Mouse (Mus musculus): ENCODE measurements around the gene Crygd. TPM values are rescaled to one million over a fixed set of nuclear protein-coding genes. Genes with fewer than 3 reads are reported as not detected.

Gene Crygd
- polyA plus RNA-seq (2012) = not detected in 2 replicates

- TF ChIP-seq GATA1 (IDR thresholded peaks at IDR 0.05; ENCODE audit: low read length) = no peak
These were observed at the start of gene Crygd for GRCm38 (mm10) chr1:65063352-65063751. Crygd (minus strand) TSS chr1:65063452.

GRCm38 (mm10) chr1:65112807-65113196 is 49.5 kb upstream of the Crygd start:
- TF ChIP-seq GATA1 (IDR thresholded peaks at IDR 0.05; ENCODE audit: low read length) = no peak

GRCm38 (mm10) chr1:65112031-65112806 is 49.0 kb upstream of the Crygd start:
- no peak for TF ChIP-seq GATA1 (IDR thresholded peaks at IDR 0.05; ENCODE audit: low read length)

- TF ChIP-seq GATA1 (IDR thresholded peaks at IDR 0.05; ENCODE audit: low read length) = no peak
These were observed 46.6 kb upstream of the Crygd start for GRCm38 (mm10) chr1:65109756-65110435.

- no peak for TF ChIP-seq GATA1 (IDR thresholded peaks at IDR 0.05; ENCODE audit: low read length)
These were observed 45.9 kb upstream of the Crygd start for GRCm38 (mm10) chr1:65109196-65109595.

GRCm38 (mm10) chr1:65107654-65108279 is 44.5 kb upstream of the Crygd start:
- TF ChIP-seq GATA1 (IDR thresholded peaks at IDR 0.05; ENCODE audit: low read length) = no peak

- TF ChIP-seq GATA1 (IDR thresholded peaks at IDR 0.05; ENCODE audit: low read length) = no peak
These were observed 40.0 kb upstream of the Crygd start, which contains the start of gene Cryga for GRCm38 (mm10) chr1:65103273-65103672. Cryga (minus strand) TSS chr1:65103373.

GRCm38 (mm10) chr1:65096953-65097352 is 33.7 kb upstream of the Crygd start:
- TF ChIP-seq GATA1 (IDR thresholded peaks at IDR 0.05; ENCODE audit: low read length) = no peak

- no peak for TF ChIP-seq GATA1 (IDR thresholded peaks at IDR 0.05; ENCODE audit: low read length)
These were observed 28.3 kb upstream of the Crygd start for GRCm38 (mm10) chr1:65091566-65091965.

GRCm38 (mm10) chr1:65090370-65090769 is 27.1 kb upstream of the Crygd start:
- TF ChIP-seq GATA1 (IDR thresholded peaks at IDR 0.05; ENCODE audit: low read length) = no peak

- TF ChIP-seq GATA1 (IDR thresholded peaks at IDR 0.05; ENCODE audit: low read length) = no peak
These were observed 25.5 kb upstream of the Crygd start for GRCm38 (mm10) chr1:65088567-65089356.

GRCm38 (mm10) chr1:65082188-65082587 is 18.9 kb upstream of the Crygd start, which contains the start of gene Crygb:
Crygb (minus strand) TSS chr1:65082288.
- TF ChIP-seq GATA1 (IDR thresholded peaks at IDR 0.05; ENCODE audit: low read length) = no peak

- no peak for TF ChIP-seq GATA1 (IDR thresholded peaks at IDR 0.05; ENCODE audit: low read length)
These were observed 12.4 kb upstream of the Crygd start for GRCm38 (mm10) chr1:65075607-65076006.

GRCm38 (mm10) chr1:65073589-65073988 is 10.3 kb upstream of the Crygd start, which contains the start of gene Crygc:
Crygc (minus strand) TSS chr1:65073689.
- no peak for TF ChIP-seq GATA1 (IDR thresholded peaks at IDR 0.05; ENCODE audit: low read length)

GRCm38 (mm10) chr1:65067842-65068241 is 4.6 kb upstream of the Crygd start:
- TF ChIP-seq GATA1 (IDR thresholded peaks at IDR 0.05; ENCODE audit: low read length) = no peak
